Comparison of ENCODE assay signal across 26 mouse cellular contexts in genomic region chr15:92482198-92482597, GRCm38 (mm10).
A peak's percentile ranks its signal among the peaks of the same experiment; 100 is the strongest.
DNase-seq lines count a peak whose midpoint lies in the region; ATAC-seq and TF ChIP-seq lines count a peak whose summit lies in the region.
"Had no signal": no experiment of that assay in that cellular context is flagged by ENCODE, and none has a peak within 500 bp of the region (broad histone marks: within the 10 kb centered on the region; RNA-seq: fewer than 3 reads in every experiment).

No protein-coding gene starts in this region.

- no peak overlapping the region for H3K27ac ChIP-seq in forebrain, postnatal 0 days (ENCODE audit: low read depth, low read length)
- H3K27ac ChIP-seq in forebrain, embryonic 12.5 days = no peak overlapping the region
- H3K27ac ChIP-seq: heart, adult 2 months; hindbrain, embryonic 12.5 days; kidney, embryonic 15.5 days; midbrain, embryonic 10.5 days; neural tube, embryonic 13.5 days had no signal

- ATAC-seq in forebrain, postnatal 0 days = peak; percentile 51
- no peak for ATAC-seq in forebrain, embryonic 12.5 days (ENCODE audit: low FRiP score)
- ATAC-seq: intestine, postnatal 0 days; lung, postnatal 0 days; midbrain, embryonic 16.5 days; Patski had no signal

- H3K4me2 ChIP-seq in forebrain, postnatal 0 days (ENCODE audit: low read depth) = no peak overlapping the region
- H3K4me2 ChIP-seq in forebrain, embryonic 12.5 days = no peak overlapping the region
- H3K4me2 ChIP-seq: hindbrain, embryonic 12.5 days; kidney, embryonic 15.5 days; neural tube, embryonic 13.5 days had no signal

- H3K9me3 ChIP-seq in forebrain, postnatal 0 days (ENCODE audit: low read length) = no peaks in the 10 kb centered on the region
- H3K9me3 ChIP-seq in forebrain, embryonic 12.5 days = no peaks in the 10 kb centered on the region
- H3K9me3 ChIP-seq: hindbrain, embryonic 12.5 days; kidney, embryonic 15.5 days; midbrain, embryonic 10.5 days; neural tube, embryonic 13.5 days had no signal

- H3K27me3 ChIP-seq in forebrain, postnatal 0 days (ENCODE audit: insufficient read depth, low read length) = no peaks in the 10 kb centered on the region
- H3K27me3 ChIP-seq in forebrain, embryonic 12.5 days = no peaks in the 10 kb centered on the region
- H3K27me3 ChIP-seq: CH12.LX; hindbrain, embryonic 12.5 days; kidney, embryonic 15.5 days; neural tube, embryonic 13.5 days had no signal

- H3K9ac ChIP-seq in forebrain, postnatal 0 days = no peak overlapping the region
- H3K9ac ChIP-seq in forebrain, embryonic 12.5 days = no peak overlapping the region
- H3K9ac ChIP-seq: hindbrain, embryonic 12.5 days; kidney, embryonic 15.5 days; neural tube, embryonic 13.5 days had no signal

- peak; percentile 39 for DNase-seq in forebrain, postnatal 0 days
- peak; percentile 8 for DNase-seq in retina, postnatal 1 day
- DNase-seq in retina, embryonic 14.5 days (ENCODE audit: low spot score) = no peak
- peak; percentile 28 for DNase-seq in brain, embryonic 18.5 days (ENCODE audit: low read depth, low spot score)
- DNase-seq in layer of hippocampus, adult 9-10 months (ENCODE audit: low spot score) = peak; percentile 17
- DNase-seq in kidney, adult 8-10 months = no peak
- DNase-seq: adrenal gland, postnatal 36 days; B cell, adult 2 months; cerebellum, adult 18-20 months; cerebellum, postnatal 36 days; gastrocnemius, postnatal 36 days; heart, adult 2 months; kidney, postnatal 36 days; thymus, postnatal 36 days had no signal

- no peaks in the 10 kb centered on the region for H3K4me1 ChIP-seq in forebrain, postnatal 0 days (ENCODE audit: insufficient read depth)
- no peaks in the 10 kb centered on the region for H3K4me1 ChIP-seq in forebrain, embryonic 12.5 days
- H3K4me1 ChIP-seq: hindbrain, embryonic 12.5 days; kidney, embryonic 15.5 days; midbrain, embryonic 10.5 days; neural tube, embryonic 13.5 days had no signal

- no peak for TF ChIP-seq CTCF in forebrain, postnatal 0 days (IDR thresholded peaks at IDR 0.05; ENCODE audit: low read depth)

- WGBS in forebrain, postnatal 0 days = 65% methylated on average over 6 of the region's 6 CpGs
- 85% methylated on average over 6 of the region's 6 CpGs for WGBS in forebrain, embryonic 12.5 days

- no peaks in the 10 kb centered on the region for H3K36me3 ChIP-seq in forebrain, postnatal 0 days (ENCODE audit: insufficient read depth)
- no peaks in the 10 kb centered on the region for H3K36me3 ChIP-seq in forebrain, embryonic 12.5 days (replicated peaks)
- H3K36me3 ChIP-seq: G1E; hindbrain, embryonic 12.5 days; kidney, embryonic 15.5 days; midbrain, embryonic 10.5 days; neural tube, embryonic 13.5 days had no signal

- H3K4me3 ChIP-seq in forebrain, postnatal 0 days (ENCODE audit: low read depth, low read length) = no peak overlapping the region
- no peak overlapping the region for H3K4me3 ChIP-seq in forebrain, embryonic 12.5 days (replicated peaks)
- H3K4me3 ChIP-seq: heart, adult 2 months; hindbrain, embryonic 12.5 days; kidney, embryonic 15.5 days; midbrain, embryonic 10.5 days; myocyte; neural tube, embryonic 13.5 days had no signal

Comparison
In these comparisons a context has a peak if more than half of its experiments do, and no peak if none do; other contexts are left out.
1. DNase-seq: peak in forebrain, postnatal 0 days (single experiment), retina, postnatal 1 day (single experiment), brain, embryonic 18.5 days (single experiment) and layer of hippocampus, adult 9-10 months (single experiment); none in retina, embryonic 14.5 days (single experiment) and kidney, adult 8-10 months (0 of 2).